Mouse (Mus musculus) hindbrain, embryonic 15.5 days (tissue): ENCODE data around the gene Rasgrf2. TPM values are rescaled to one million over a fixed set of nuclear protein-coding genes. Genes with fewer than 3 reads are reported as not detected.
A peak's percentile ranks its signal among the peaks of the same experiment; 100 is the strongest.

ENCODE experiments used
- ATAC-seq: fragments of 200-750 bp; cut with Nextera tagmentation; 2 replicates; pipeline ENCODE4 v1.8.0; 2017; ENCODE audit warnings: low read depth, moderate number of reproducible peaks, moderate TSS enrichment; ENCODE audit not compliant: low FRiP score
- H3K27ac ChIP-seq: fragments of 300-500 bp; sonication (generic); replicated peaks from 2 replicates; pipeline ENCODE4 v1.5.1; 2015; ENCODE audit warnings: mild to moderate bottlenecking, inconsistent platforms
- H3K27me3 ChIP-seq: fragments of 300-500 bp; sonication (generic); 2 replicates; pipeline ENCODE4 v1.6.1; 2015; ENCODE audit warnings: control low read depth, inconsistent platforms
- H3K36me3 ChIP-seq: fragments of 300-500 bp; sonication (generic); 2 replicates; pipeline ENCODE4 v1.6.1; 2015; ENCODE audit warnings: control low read depth, inconsistent platforms
- H3K4me1 ChIP-seq: fragments of 300-500 bp; sonication (generic); replicated peaks from 2 replicates; pipeline ENCODE4 v1.6.1; 2015; ENCODE audit warnings: control low read depth, inconsistent platforms
- H3K4me2 ChIP-seq: fragments of 300-500 bp; sonication (generic); 2 replicates; pipeline ENCODE4 v1.6.1; 2015; ENCODE audit warnings: moderate library complexity, mild to moderate bottlenecking, inconsistent platforms
- H3K4me3 ChIP-seq: fragments of 300-500 bp; sonication (generic); 2 replicates; pipeline ENCODE4 v1.5.1; 2015; ENCODE audit warnings: mild to moderate bottlenecking, inconsistent platforms
- H3K9ac ChIP-seq: fragments of 300-500 bp; sonication (generic); 2 replicates; pipeline ENCODE4 v1.6.1; 2015; ENCODE audit warnings: inconsistent platforms
- H3K9me3 ChIP-seq: fragments of 300-500 bp; sonication (generic); 2 replicates; pipeline ENCODE4 v1.6.1; 2016; ENCODE audit warnings: control low read depth, inconsistent platforms
- WGBS: fragments of 180-500 bp; shearing (Covaris S2); methylation state at CpG from one replicate; pipeline ENCODE4 v1.1.7; 2015; 5-methylcytosine and 5-hydroxymethylcytosine counted together
- polyA plus RNA-seq: library from polyadenylated mRNA; unstranded; fragments of >200 nt; fragmentation: Nextera tagmentation; extraction: Ambion mirVana; gene quantifications from 2 replicates; pipeline ENCODE4 v1.2.1, GENCODE M21; 2015

Gene Rasgrf2
- polyA plus RNA-seq, 1 experiment from 2014 or later: 9.5 TPM

- Histone ChIP-seq H3K27ac (0 out of 2 replicates have a peak overlapping the region, but pooled peaks have one; percentile 11), H3K4me3 (no peak overlapping the region), H3K4me1 (peaks cover 6% of the 10 kb centered on the region; the same call in 1 of the 2 replicates), H3K9ac (no peak overlapping the region), H3K27me3 (no peaks in the 10 kb centered on the region), H3K9me3 (no peaks in the 10 kb centered on the region), H3K4me2 (no peak overlapping the region), H3K36me3 (no peaks in the 10 kb centered on the region)
- no peak for ATAC-seq
Measured at GRCm38 (mm10) chr13:91985019-91985418, 146.4 kb downstream of the Rasgrf2 start.

GRCm38 (mm10) chr13:91982080-91982479 is 149.4 kb downstream of the Rasgrf2 start:
- no peak overlapping the region for H3K27ac ChIP-seq
- no peak overlapping the region for H3K4me3 ChIP-seq
- H3K36me3 ChIP-seq: no peaks in the 10 kb centered on the region
- peaks cover 6% of the 10 kb centered on the region; the same call in 1 of the 2 replicates for H3K4me1 ChIP-seq
- WGBS: 95% methylated on average over 3 of the region's 3 CpGs
- H3K9ac ChIP-seq: no peak overlapping the region
- H3K27me3 ChIP-seq: no peaks in the 10 kb centered on the region
- ATAC-seq: no peak
- no peaks in the 10 kb centered on the region for H3K9me3 ChIP-seq
- no peak overlapping the region for H3K4me2 ChIP-seq

GRCm38 (mm10) chr13:91981414-91981813 is 150.0 kb downstream of the Rasgrf2 start:
- Histone ChIP-seq H3K4me1 (peaks cover 6% of the 10 kb centered on the region; the same call in 1 of the 2 replicates), H3K4me3 (no peak overlapping the region), H3K4me2 (no peak overlapping the region), H3K27me3 (no peaks in the 10 kb centered on the region), H3K9me3 (no peaks in the 10 kb centered on the region), H3K27ac (no peak overlapping the region), H3K36me3 (no peaks in the 10 kb centered on the region), H3K9ac (no peak overlapping the region)
- WGBS: 100% methylated on average over 1 of the region's 1 CpGs
- ATAC-seq: no peak

- Histone ChIP-seq H3K9ac (no peak overlapping the region), H3K4me2 (no peak overlapping the region), H3K27me3 (no peaks in the 10 kb centered on the region), H3K36me3 (no peaks in the 10 kb centered on the region), H3K4me3 (no peak overlapping the region), H3K4me1 (no peaks in the 10 kb centered on the region), H3K9me3 (no peaks in the 10 kb centered on the region), H3K27ac (no peak overlapping the region)
- no peak for ATAC-seq
- WGBS: 78% methylated on average over 1 of the region's 1 CpGs
Measured at GRCm38 (mm10) chr13:91976971-91977370, 154.5 kb downstream of the Rasgrf2 start.

GRCm38 (mm10) chr13:91976541-91976940 is 154.9 kb downstream of the Rasgrf2 start:
- no peaks in the 10 kb centered on the region for H3K9me3 ChIP-seq
- no peak overlapping the region for H3K4me3 ChIP-seq
- no peak overlapping the region for H3K4me2 ChIP-seq
- no peak for ATAC-seq
- WGBS: 88% methylated on average over 2 of the region's 2 CpGs
- no peaks in the 10 kb centered on the region for H3K27me3 ChIP-seq
- H3K9ac ChIP-seq: no peak overlapping the region
- no peaks in the 10 kb centered on the region for H3K4me1 ChIP-seq
- H3K36me3 ChIP-seq: no peaks in the 10 kb centered on the region
- H3K27ac ChIP-seq: no peak overlapping the region

DNA sequence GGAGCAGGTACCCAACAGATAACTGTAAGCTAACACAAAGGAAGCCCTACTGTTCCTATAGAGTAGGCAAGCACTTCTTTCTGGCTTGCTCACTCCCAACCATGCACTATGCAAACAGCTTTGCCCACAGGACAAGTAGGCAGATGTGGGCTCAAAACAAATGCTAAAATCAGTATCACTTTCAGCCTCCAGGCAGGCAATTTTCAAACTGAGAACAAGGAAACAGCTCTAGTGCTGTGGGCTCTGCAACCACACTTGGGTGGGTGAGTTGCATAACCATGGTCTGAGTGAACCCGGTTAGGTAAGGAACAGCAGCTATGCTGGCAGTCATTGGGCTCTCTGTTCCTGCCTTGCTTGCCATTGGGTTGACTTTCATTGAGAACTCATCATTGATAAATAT is 157.3 kb downstream of the Rasgrf2 start:
- Histone ChIP-seq H3K4me2 (no peak overlapping the region), H3K4me1 (no peaks in the 10 kb centered on the region), H3K27me3 (no peaks in the 10 kb centered on the region), H3K36me3 (no peaks in the 10 kb centered on the region), H3K9ac (no peak overlapping the region), H3K9me3 (no peaks in the 10 kb centered on the region), H3K27ac (no peak overlapping the region), H3K4me3 (no peak overlapping the region)
- no peak for ATAC-seq
- WGBS: 93% methylated on average over 1 of the region's 1 CpGs

- Histone ChIP-seq H3K4me2 (no peak overlapping the region), H3K9me3 (no peaks in the 10 kb centered on the region), H3K4me3 (no peak overlapping the region), H3K27ac (no peak overlapping the region), H3K27me3 (no peaks in the 10 kb centered on the region), H3K4me1 (no peaks in the 10 kb centered on the region), H3K36me3 (no peaks in the 10 kb centered on the region), H3K9ac (no peak overlapping the region)
- WGBS: 79% methylated on average over 3 of the region's 3 CpGs
- no peak for ATAC-seq
Measured at GRCm38 (mm10) chr13:91971246-91971645, 160.2 kb downstream of the Rasgrf2 start.

DNA sequence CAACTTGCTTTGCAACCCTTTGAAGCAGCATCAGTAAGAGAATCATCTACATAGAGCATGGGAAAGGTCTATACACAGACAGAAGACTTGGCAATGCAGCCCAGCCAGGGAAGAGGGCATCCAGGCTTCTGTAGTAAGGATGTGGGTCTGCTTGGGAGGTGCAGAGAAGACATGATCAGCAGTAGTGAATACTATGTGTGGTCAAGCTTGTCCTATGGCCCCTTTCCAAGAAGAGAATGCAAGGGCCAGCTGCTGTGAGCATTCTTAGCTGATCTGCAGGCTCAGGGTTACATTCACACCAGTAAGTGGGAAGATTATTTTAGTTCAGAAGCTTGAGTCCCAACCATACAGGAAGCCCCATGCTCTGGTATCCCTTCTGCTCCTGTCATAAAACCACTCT is 175.0 kb downstream of the Rasgrf2 start:
- no peak overlapping the region for H3K9ac ChIP-seq
- no peak overlapping the region for H3K27ac ChIP-seq
- no peak for ATAC-seq
- H3K4me1 ChIP-seq: no peaks in the 10 kb centered on the region
- H3K27me3 ChIP-seq: no peaks in the 10 kb centered on the region
- H3K9me3 ChIP-seq: no peaks in the 10 kb centered on the region
- H3K4me3 ChIP-seq: no peak overlapping the region
- no peaks in the 10 kb centered on the region for H3K36me3 ChIP-seq
- H3K4me2 ChIP-seq: no peak overlapping the region

DNA sequence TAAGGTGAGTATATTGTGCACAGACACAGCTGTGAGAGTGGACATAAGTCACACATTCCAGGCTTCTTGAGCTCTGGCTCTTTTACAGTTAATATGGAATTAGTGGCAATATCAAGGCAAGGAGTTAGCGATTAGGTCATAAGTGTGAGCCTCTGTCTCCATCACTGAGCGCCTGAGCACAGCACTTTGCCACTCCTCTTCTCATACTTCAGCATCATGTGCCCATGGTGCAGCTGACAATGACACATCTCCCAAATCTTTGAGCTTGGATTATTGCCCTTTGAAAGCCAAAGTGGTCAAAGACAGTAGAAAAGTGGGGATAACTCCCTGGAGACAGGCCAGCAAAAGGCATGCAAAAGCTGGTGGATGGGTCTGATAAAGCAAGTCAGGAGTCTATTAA is 175.8 kb downstream of the Rasgrf2 start:
- Histone ChIP-seq H3K9me3 (no peaks in the 10 kb centered on the region), H3K27me3 (no peaks in the 10 kb centered on the region), H3K27ac (no peak overlapping the region), H3K36me3 (no peaks in the 10 kb centered on the region), H3K4me3 (no peak overlapping the region), H3K4me1 (no peaks in the 10 kb centered on the region), H3K4me2 (no peak overlapping the region), H3K9ac (no peak overlapping the region)
- ATAC-seq: no peak
- WGBS: 95% methylated on average over 2 of the region's 2 CpGs

DNA sequence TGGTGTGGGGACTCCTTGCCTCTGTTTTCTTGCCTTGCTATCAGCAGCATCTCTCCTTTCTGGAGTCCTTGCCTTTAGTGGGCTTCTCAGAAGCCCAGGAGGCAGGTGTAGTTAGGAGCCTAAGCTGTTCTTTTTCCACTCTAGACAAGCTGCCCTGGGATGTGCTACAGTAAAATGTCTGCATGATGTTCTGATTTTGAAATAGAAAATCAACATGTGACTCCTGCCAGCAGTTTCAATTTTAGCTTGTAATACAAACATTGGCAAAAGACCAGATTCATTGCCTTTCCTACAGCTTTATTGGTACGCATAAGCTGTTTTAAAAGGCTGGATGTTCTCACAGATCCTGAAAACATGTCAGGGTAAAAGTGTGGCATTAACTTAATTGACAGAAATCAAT is 176.3 kb downstream of the Rasgrf2 start:
- 74% methylated on average over 1 of the region's 1 CpGs for WGBS
- H3K4me1 ChIP-seq: no peaks in the 10 kb centered on the region

GRCm38 (mm10) chr13:91940113-91940512 is 191.3 kb downstream of the Rasgrf2 start:
- H3K9ac ChIP-seq: no peak overlapping the region
- no peak overlapping the region for H3K4me2 ChIP-seq
- no peaks in the 10 kb centered on the region for H3K4me1 ChIP-seq
- H3K4me3 ChIP-seq: no peak overlapping the region
- peak; percentile 51; the same call in 1 of the 2 replicates for ATAC-seq
- 82% methylated on average over 9 of the region's 9 CpGs for WGBS
- H3K27me3 ChIP-seq: no peaks in the 10 kb centered on the region
- H3K9me3 ChIP-seq: no peaks in the 10 kb centered on the region
- H3K27ac ChIP-seq: no peak overlapping the region
- H3K36me3 ChIP-seq: no peaks in the 10 kb centered on the region

More for the DNA sequence above, 176.3 kb downstream of the Rasgrf2 start:
- no peaks in the 10 kb centered on the region for H3K9me3 ChIP-seq
- no peaks in the 10 kb centered on the region for H3K36me3 ChIP-seq
- H3K4me2 ChIP-seq: no peak overlapping the region
- H3K4me3 ChIP-seq: no peak overlapping the region
- ATAC-seq: no peak
- H3K9ac ChIP-seq: no peak overlapping the region
- no peak overlapping the region for H3K27ac ChIP-seq
- no peaks in the 10 kb centered on the region for H3K27me3 ChIP-seq

- Histone ChIP-seq H3K4me3 (no peak overlapping the region), H3K9ac (no peak overlapping the region), H3K4me2 (no peak overlapping the region), H3K27ac (no peak overlapping the region), H3K27me3 (no peaks in the 10 kb centered on the region), H3K9me3 (no peaks in the 10 kb centered on the region), H3K4me1 (no peaks in the 10 kb centered on the region), H3K36me3 (no peaks in the 10 kb centered on the region)
- 57% methylated on average over 1 of the region's 1 CpGs for WGBS
- no peak for ATAC-seq
Measured at GRCm38 (mm10) chr13:91938826-91939225, 192.6 kb downstream of the Rasgrf2 start.

DNA sequence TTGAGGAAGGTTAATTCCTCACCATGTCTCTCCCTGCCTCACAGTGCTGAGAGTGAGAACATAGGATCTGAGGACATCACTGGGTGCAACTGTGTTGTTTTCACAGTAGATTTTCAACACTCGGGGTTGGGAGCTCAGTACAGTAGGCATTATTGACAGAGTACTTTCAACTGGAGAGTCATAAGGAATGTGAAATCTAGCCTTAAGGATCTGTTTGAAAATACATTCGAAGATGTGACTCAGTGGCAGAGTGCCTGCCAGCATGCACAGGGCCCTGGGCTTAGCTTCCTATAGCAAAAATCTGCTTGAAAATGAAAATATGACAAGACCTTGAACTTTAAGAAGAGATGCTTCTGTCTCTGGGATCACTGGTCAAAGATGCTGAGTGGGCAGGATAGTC is 194.2 kb downstream of the Rasgrf2 start:
- Histone ChIP-seq H3K9ac (no peak overlapping the region), H3K4me2 (no peak overlapping the region), H3K27ac (no peak overlapping the region), H3K9me3 (no peaks in the 10 kb centered on the region), H3K4me1 (no peaks in the 10 kb centered on the region), H3K4me3 (no peak overlapping the region), H3K27me3 (no peaks in the 10 kb centered on the region), H3K36me3 (no peaks in the 10 kb centered on the region)
- WGBS: 89% methylated on average over 2 of the region's 2 CpGs
- no peak for ATAC-seq
